Mouse (Mus musculus) ES-Bruce4 (cell line): ENCODE data around the gene Wdr4.

Experiments used
- CTCF ChIP-seq: IDR thresholded peaks from one replicate; pipeline ENCODE4 v1.8.1; 2011; ENCODE audit warnings: low read depth, low read length
- EP300 ChIP-seq: IDR thresholded peaks from 2 replicates; pipeline ENCODE4 v1.6.1; 2011; ENCODE audit warnings: low read depth, low read length; ENCODE audit not compliant: insufficient read depth
- POLR2A ChIP-seq: IDR thresholded peaks from one replicate; pipeline ENCODE4 v1.8.1; 2011; ENCODE audit warnings: low read length; ENCODE audit not compliant: insufficient read depth

- TF ChIP-seq CTCF = no peak
- no peak for TF ChIP-seq POLR2A
- TF ChIP-seq EP300 = no peak
Measured at GRCm38 (mm10) chr17:31540809-31541459, 21.2 kb upstream of the Wdr4 start.
